Mouse (Mus musculus): ENCODE measurements around the gene Ston1.

Ston1 gene

GRCm38 (mm10) chr17:88669921-88670320 is 72.4 kb downstream of the Ston1 start:
- DNase-seq (ENCODE audit: extremely low spot score, low read depth, low spot score), result no peak

- no peak for DNase-seq (ENCODE audit: extremely low spot score, low read depth, low spot score)
These were observed 73.3 kb downstream of the Ston1 start for GRCm38 (mm10) chr17:88670800-88671199.

- DNase-seq (ENCODE audit: extremely low spot score, low read depth, low spot score), result no peak
These were observed 78.1 kb downstream of the Ston1 start for GRCm38 (mm10) chr17:88675310-88676309.

GRCm38 (mm10) chr17:88688226-88688625 is 90.7 kb downstream of the Ston1 start:
- no peak for DNase-seq (ENCODE audit: extremely low spot score, low read depth, low spot score)

- no peak for DNase-seq (ENCODE audit: extremely low spot score, low read depth, low spot score)
These were observed 99.3 kb downstream of the Ston1 start for GRCm38 (mm10) chr17:88696656-88697333.

- no peak for DNase-seq (ENCODE audit: extremely low spot score, low read depth, low spot score)
These were observed 103.4 kb downstream of the Ston1 start for GRCm38 (mm10) chr17:88700901-88701300.

- DNase-seq (ENCODE audit: extremely low spot score, low read depth, low spot score), result no peak
These were observed 104.9 kb downstream of the Ston1 start for GRCm38 (mm10) chr17:88702345-88702744.

GRCm38 (mm10) chr17:88703112-88703511 is 105.6 kb downstream of the Ston1 start:
- DNase-seq (ENCODE audit: extremely low spot score, low read depth, low spot score), result no peak

GRCm38 (mm10) chr17:88706231-88706649 is 108.8 kb downstream of the Ston1 start:
- no peak for DNase-seq (ENCODE audit: extremely low spot score, low read depth, low spot score)

Data from hindlimb bud, embryonic 11.5 days (tissue).